Mouse (Mus musculus) spleen, adult 18-20 months (tissue): ENCODE data around the gene Ppm1l.

ENCODE experiments used
- DNase-seq, 2 experiments: peaks; one replicate each; pipeline ENCODE4 v3.0.0; 2022; ENCODE audit warnings: mixed read lengths in 2 of 2

Gene Ppm1l

GRCm38 (mm10) chr3:69316391-69317195 lies at the start of gene Ppm1l:
Ppm1l (plus strand) TSS chr3:69316861.
- DNase-seq: peak; percentile 82 to 88

DNA sequence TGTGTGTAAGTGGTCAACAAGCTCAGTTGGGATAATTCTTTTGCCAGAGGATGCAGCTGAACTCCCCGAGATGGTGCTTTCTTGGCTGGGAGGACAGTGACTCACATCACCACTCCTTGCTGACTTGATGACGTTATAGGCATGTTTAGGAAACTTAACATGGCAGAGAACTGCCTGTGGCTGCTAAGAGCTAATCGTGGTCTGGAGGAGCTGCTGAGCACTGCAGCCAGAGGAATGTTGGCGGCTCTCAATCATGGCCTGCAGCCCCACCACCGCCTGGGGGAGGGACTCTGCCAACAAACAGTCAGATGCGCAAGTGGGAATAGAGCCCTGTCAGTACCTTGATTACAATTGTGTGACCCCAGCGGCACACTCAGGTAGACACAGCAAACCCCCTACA lies 44.8 kb upstream of the Ppm1l start:
- no peak for DNase-seq

- DNase-seq: no peak
These were observed 42.5 kb upstream of the Ppm1l start for GRCm38 (mm10) chr3:69274018-69274663.

DNA sequence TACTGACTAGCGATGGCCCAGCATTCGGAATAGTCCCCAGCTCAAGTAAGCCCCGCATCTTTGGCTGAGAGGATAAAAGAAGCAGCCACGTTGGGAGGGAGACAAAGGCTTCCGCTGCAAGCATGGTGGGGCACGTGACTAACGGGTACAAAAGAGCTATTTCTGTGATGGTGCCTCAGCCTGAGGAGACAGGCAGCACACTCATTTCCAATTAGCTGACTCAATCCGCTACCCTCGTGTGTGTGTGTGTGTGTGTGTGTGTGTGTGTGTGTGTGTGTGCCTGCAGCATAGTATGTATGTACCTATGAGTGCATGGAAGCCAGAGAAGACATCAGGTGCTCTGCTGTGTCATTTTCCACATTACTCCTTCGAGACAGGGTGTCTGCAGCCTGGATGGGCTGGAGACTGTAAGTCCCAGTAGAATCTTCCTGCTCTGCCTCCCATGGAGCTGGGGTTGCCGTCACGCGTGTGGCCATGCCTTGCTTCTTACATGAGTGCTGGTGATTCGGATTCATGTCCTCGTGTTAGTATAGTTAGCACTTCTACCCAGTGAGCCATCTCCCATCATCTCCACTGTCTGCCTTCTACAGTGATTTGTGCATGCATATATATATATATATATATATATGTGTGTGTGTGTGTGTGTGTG lies 41.9 kb upstream of the Ppm1l start:
- no peak for DNase-seq

GRCm38 (mm10) chr3:69278648-69279047 lies 38.0 kb upstream of the Ppm1l start:
- no peak for DNase-seq

- no peak for DNase-seq
These were observed 34.3 kb upstream of the Ppm1l start for GRCm38 (mm10) chr3:69282406-69282805.

DNA sequence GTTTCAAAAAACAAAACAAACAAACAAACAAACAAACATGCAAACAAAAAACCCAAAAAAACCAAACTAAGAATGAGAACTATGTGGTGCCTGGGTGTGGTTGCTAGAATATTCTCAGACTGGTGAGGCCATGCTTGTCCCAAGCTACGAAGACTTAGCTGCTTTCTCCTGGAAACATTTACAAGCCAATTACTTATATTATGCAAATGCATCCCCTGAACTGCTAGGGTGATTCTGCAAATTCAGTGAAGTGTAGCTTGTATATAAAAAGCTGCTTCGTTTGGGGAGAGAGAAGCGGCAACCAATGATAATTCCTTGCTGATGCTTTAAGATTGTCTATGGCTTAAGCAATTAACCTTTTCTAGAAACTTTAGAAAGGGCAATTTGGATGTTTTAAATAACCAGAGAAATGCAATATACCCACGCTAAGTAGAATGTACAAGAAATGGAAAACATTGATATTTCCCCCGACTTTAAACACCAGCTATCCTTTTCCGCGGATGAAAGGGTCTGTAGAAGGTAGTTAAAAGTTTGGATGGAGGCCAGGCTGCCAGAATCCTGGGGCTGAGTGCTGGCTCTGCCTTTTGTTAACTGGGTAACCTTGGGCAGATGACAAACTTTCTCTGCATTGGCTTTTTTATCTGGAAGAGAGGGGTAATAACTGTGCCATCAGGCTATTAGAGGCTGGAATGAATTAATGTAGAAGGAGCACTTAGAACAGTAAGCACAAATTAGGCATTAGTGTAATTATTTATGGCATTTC lies 33.4 kb upstream of the Ppm1l start:
- no peak for DNase-seq

DNA sequence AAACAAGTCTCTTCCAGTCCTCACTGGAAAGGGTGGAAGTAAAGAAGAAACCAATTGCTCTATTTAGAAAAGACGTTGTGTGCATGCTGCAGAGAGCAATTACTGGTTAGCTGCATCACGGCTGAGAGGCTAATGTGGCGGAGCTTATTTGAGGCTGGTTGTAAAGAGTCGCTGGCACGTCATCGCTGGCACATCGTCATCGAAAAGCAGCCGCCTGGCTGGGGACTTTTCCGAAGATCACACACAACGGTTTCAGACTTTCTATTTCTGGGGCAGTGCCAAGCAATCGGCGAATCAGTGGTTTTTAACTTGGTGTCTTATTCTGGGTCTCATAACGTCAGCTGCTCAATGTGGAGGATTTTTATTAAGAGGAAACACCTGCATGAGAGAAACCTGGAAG lies 26.8 kb upstream of the Ppm1l start:
- DNase-seq: peak in 1 of 2 experiments; percentile 6

DNA sequence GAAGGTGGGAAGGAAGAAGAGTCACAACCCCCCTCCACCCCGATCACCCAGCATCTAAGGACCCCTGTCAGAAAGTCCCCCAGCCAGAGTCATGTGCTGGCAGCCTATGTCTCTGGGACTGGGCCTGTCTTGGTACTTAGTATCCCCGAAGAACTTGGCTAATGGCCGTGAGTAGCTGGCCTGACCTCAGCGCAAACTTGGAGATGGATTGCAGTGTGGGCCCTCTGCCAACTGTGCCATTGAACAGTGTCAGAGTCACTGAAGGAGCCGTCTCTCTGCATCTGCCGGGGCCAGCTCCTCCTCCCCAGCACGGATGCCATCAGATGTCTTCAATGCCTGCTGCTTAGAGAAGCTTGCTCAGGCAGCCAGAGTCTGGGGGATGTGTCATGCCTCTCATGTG lies 26.4 kb upstream of the Ppm1l start:
- DNase-seq: peak; percentile 3 to 7

GRCm38 (mm10) chr3:69290844-69291243 lies 25.8 kb upstream of the Ppm1l start:
- no peak for DNase-seq

- no peak for DNase-seq
These were observed 24.0 kb upstream of the Ppm1l start for GRCm38 (mm10) chr3:69292628-69293027.

DNA sequence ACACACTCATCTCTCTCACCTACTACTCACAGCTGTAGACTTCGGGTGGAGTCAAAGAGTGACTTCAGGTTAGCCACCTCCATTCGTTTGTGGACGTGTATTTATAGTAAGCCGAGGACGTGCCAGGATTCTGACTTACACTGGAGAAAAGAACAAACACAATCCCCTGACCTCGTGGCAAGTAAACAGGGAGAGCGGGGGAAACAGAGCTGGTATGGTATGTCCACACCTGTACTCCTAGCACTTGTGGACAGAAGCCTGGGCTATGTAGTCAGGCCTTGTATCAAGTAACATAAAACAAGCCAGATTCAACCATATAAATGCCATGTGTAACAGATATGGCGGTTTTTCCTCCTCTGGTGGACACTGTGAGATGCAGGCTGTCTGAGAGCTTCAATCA lies 20.4 kb upstream of the Ppm1l start:
- DNase-seq: no peak

DNA sequence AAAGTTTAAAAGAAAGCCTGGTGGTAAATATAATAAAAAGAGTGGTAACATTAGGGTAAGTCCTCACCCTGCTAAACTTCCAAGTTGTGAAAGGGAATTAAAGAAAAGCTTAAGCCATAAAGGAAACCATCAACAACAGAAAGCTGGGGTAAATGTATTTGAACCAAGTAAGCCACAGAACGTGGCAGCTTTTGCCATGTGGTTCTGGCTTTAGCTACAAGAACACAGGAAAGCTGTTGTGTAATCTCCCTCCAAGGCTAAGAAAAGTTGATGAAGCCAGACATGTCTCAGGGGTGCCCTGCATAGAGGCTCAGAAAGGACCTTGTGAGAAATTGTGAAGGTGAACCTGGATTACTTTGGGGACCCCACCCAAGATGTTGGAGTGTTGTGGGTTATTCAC lies 16.5 kb upstream of the Ppm1l start:
- DNase-seq: no peak

- no peak for DNase-seq
These were observed 761 bp upstream of the Ppm1l start for GRCm38 (mm10) chr3:69315810-69316390.

- peak in 1 of 2 experiments; percentile 13 for DNase-seq
These were observed 827 bp downstream of the Ppm1l start for GRCm38 (mm10) chr3:69317251-69318125.

GRCm38 (mm10) chr3:69318131-69318951 lies 1.7 kb downstream of the Ppm1l start:
- peak in 1 of 2 experiments; percentile 5 for DNase-seq

GRCm38 (mm10) chr3:69319061-69319720 lies 2.5 kb downstream of the Ppm1l start:
- DNase-seq: no peak

GRCm38 (mm10) chr3:69323982-69324381 lies 7.3 kb downstream of the Ppm1l start:
- no peak for DNase-seq

DNA sequence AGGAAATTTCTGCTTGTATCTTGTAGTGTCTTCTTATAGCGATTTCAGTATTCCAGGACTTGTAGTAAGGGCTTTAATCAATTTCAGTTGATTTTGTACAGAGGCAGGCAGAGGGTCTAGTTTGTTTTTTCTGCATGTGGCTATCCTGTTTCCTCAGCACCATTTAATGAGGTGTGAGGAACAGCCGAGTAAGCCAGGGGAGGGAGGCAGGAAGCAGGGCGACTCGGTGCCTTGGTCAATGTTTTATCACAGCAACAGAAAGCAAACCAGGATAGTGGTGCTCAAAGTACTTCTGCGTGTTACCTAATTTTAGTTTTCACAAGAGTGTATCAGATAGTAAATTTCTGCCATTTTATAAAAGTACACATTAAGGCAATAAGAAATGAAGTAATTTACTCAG lies 13.2 kb downstream of the Ppm1l start:
- DNase-seq: no peak

GRCm38 (mm10) chr3:69333819-69334218 lies 17.2 kb downstream of the Ppm1l start:
- no peak for DNase-seq
